Mouse (Mus musculus): ENCODE data around the gene L1cam.

The L1cam gene

DNA sequence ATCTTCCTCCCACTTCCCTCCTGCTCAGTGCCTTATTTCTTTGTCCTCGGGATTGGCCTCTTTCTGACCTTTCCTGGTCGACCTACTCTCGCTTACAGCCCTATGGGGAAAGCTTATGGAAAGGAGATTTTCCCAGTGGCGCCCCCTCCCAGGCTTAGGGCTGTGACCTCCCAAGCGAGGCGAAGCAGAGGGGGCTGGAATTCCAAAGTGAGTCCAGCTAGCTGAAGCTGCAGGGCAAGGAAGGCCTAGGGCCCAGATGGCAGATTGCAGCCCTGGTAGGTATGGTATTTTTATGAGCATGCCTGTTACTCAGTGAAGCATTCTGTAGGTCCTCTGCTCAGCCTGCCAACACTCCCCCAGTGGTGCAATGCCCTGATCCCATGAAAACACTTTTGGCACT lies 14.4 kb downstream of the L1cam start:
- in situ Hi-C loops (cut with MboI; ENCODE audit: low pct_unique_long_range_greater_than_20kb in 1 of 2, low sequenced_read_pairs in 2 of 2, unreplicated experiment in 1 of 2), result no loop called here

- in situ Hi-C loops (cut with MboI; ENCODE audit: low pct_unique_long_range_greater_than_20kb in 1 of 2, low sequenced_read_pairs in 2 of 2, unreplicated experiment in 1 of 2), result no loop called here
Measured at GRCm38 (mm10) chrX:73881036-73881427, 14.9 kb downstream of the L1cam start.

DNA sequence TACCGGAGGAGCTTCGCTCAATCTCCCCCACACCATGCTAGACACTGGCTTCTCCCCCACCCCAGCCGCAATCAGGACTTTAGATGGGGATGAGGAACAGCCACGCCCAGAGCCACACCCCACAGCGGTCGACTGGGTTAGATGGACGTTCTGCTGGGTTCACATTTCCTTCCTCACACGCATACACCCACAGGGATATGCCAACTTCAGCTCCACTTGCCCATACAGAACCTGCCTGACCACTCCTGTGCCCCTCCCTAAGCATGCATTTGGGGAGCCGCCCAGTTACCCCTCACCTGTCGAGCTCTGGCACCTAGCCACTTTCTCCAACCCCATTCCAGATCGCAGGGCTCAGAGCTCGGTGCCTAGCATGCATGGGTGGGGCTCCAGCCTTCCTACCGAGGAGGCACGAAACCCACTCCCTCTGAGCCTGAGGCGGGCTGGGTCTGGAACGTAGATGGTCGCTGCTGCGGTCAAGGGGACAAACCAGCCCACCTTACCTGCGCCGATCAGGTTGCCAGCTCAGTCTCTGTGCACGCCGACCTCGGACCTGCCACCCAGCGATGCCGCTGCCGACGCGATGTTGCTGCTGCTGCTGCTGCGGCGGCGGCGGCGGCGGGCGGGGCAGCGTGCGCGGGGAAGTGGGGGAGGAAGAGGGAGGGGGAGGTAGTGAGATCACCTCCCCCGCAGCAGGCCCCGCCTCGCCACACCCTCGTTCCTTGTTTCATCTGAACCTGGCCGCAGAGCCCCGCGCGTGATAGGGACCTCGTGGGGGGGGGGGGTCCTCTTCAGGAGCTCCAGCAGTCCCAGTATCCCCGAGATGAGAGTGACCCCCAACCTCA lies 15.5 kb downstream of the L1cam start:
- in situ Hi-C loops (cut with MboI; ENCODE audit: low pct_unique_long_range_greater_than_20kb in 1 of 2, low sequenced_read_pairs in 2 of 2, unreplicated experiment in 1 of 2), result no loop called here

GRCm38 (mm10) chrX:73877014-73877413 lies 18.9 kb downstream of the L1cam start:
- in situ Hi-C loops (cut with MboI; ENCODE audit: low pct_unique_long_range_greater_than_20kb in 1 of 2, low sequenced_read_pairs in 2 of 2, unreplicated experiment in 1 of 2), result no loop called here

GRCm38 (mm10) chrX:73875881-73876280 lies 20.0 kb downstream of the L1cam start:
- in situ Hi-C loops (cut with MboI; ENCODE audit: low pct_unique_long_range_greater_than_20kb in 1 of 2, low sequenced_read_pairs in 2 of 2, unreplicated experiment in 1 of 2), result no loop called here

DNA sequence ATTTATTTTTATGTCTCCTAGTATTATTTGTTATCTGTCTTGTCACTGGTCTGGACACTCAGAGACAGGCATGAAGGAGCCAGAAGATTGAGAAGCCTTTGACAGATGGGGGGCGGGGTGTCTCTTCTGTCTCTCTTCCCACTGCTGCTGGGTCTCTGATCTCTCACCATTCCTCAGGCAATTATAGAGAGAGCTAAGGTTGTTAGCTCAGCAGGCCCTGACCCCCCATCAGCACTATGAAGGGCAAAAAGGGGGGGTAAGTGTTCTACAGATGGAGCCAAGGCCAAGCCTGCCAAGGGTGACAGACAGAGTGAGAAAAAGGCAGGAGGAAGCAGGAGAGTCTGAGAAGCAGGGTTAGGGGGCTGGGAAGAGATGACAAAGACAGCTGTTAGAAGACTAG lies 23.9 kb downstream of the L1cam start:
- in situ Hi-C loops (cut with MboI; ENCODE audit: low pct_unique_long_range_greater_than_20kb in 1 of 2, low sequenced_read_pairs in 2 of 2, unreplicated experiment in 1 of 2), result no loop called here

GRCm38 (mm10) chrX:73871474-73871873 lies 24.4 kb downstream of the L1cam start:
- in situ Hi-C loops (cut with MboI; ENCODE audit: low pct_unique_long_range_greater_than_20kb in 1 of 2, low sequenced_read_pairs in 2 of 2, unreplicated experiment in 1 of 2), result no loop called here

GRCm38 (mm10) chrX:73869334-73869733 lies 26.6 kb downstream of the L1cam start:
- in situ Hi-C loops (cut with MboI; ENCODE audit: low pct_unique_long_range_greater_than_20kb in 1 of 2, low sequenced_read_pairs in 2 of 2, unreplicated experiment in 1 of 2), result no loop called here

DNA sequence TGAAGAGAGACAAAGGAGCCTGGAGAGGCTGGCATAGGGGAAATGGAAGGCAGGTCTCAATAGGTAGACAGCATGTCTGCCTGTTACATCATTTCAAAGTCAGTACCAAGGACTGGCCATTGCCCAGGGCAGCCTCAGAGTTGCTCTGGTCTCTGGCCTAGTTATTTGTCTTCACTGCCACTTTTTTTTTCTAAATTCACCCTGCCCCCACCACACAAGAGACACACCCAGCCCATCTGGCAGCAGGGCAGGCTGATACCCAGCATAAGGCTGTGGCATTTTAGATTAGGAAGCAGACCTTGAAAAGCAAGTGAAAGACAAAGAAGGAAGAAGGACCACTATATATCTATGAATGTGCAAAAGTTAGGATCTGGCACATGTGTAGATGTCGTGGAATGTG lies 28.1 kb downstream of the L1cam start:
- in situ Hi-C loops (cut with MboI; ENCODE audit: low pct_unique_long_range_greater_than_20kb in 1 of 2, low sequenced_read_pairs in 2 of 2, unreplicated experiment in 1 of 2), result no loop called here

DNA sequence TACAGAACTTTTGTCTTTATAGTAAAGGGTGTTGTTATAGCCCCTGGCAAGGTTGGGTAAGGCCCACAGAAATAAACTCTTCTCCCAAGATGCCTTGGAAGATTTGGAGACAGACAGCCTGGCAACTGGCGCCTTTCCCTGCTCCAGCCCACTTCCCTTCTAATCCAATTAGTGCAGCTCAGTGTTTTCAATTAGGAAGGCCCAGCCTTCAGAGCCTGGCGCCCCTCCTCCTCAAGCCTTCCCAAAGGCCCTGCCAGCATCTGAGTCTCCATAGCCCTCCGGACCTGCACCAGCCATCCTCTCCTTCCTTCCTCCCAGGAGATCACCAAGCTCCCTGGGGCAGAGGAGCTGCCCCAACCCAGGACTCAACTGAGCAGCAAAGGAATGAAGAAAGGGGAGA lies 28.6 kb downstream of the L1cam start:
- in situ Hi-C loops (cut with MboI; ENCODE audit: low pct_unique_long_range_greater_than_20kb in 1 of 2, low sequenced_read_pairs in 2 of 2, unreplicated experiment in 1 of 2), result no loop called here

DNA sequence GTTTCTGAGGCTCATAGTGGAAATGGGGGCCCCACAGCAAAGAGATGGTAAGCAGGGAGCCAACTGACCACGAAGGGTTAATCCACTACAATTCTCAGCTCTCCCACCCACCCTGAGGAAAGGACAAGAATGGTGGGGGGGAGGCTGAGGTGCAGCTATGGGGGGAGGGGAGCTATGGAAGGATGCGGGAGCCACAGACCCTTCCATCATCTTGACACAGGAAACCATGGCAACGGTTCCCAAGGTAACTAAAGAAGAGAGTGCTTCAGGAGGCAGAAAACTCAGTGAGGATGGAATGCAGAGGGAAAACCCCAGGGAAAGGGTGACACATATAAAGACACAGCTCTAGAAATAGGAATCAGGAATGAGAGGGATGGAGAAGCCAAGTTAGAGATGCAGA lies 31.2 kb downstream of the L1cam start:
- in situ Hi-C loops (cut with MboI; ENCODE audit: low pct_unique_long_range_greater_than_20kb in 1 of 2, low sequenced_read_pairs in 2 of 2, unreplicated experiment in 1 of 2), result no loop called here

GRCm38 (mm10) chrX:73855087-73855408 lies 40.9 kb downstream of the L1cam start:
- in situ Hi-C loops (cut with MboI; ENCODE audit: low pct_unique_long_range_greater_than_20kb in 1 of 2, low sequenced_read_pairs in 2 of 2, unreplicated experiment in 1 of 2), result no loop called here

DNA sequence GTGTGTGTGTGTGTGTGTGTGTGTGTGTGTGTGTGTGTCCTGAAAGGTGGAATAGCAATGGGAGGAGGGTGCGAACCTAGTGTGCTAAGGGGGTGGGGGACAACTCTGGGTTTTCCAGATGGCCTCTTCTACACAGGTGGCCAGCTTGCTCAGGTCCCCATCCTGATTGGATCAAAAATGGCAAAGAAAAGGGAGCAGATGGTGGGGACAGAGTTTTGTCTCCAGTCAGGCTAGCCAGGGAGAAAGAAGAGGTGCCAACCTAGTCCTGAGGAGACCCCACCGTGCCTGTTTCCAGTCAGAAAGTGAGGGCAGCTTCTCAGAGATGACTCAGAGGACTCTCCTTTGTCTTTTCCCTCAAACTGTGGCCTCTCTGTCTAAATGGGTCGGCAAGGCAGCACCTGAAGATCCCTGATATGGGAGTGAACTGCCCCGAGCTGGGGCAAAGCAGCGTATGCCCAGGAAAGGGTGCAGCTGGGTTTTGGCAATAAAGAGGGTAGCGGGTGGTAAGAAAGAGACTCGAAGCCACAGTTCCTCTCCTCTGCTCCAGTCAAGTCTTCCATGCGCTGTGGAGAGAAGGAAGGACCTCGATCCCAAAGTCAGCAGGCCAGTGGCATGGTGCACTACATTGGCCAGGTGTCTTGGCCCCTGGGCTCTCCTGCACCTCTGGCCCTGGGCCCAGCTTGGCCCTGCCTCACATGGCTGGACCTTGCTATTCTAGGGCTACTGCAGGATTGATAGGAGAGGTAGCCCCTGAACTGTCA lies 41.4 kb downstream of the L1cam start:
- in situ Hi-C loops (cut with MboI; ENCODE audit: low pct_unique_long_range_greater_than_20kb in 1 of 2, low sequenced_read_pairs in 2 of 2, unreplicated experiment in 1 of 2), result no loop called here

DNA sequence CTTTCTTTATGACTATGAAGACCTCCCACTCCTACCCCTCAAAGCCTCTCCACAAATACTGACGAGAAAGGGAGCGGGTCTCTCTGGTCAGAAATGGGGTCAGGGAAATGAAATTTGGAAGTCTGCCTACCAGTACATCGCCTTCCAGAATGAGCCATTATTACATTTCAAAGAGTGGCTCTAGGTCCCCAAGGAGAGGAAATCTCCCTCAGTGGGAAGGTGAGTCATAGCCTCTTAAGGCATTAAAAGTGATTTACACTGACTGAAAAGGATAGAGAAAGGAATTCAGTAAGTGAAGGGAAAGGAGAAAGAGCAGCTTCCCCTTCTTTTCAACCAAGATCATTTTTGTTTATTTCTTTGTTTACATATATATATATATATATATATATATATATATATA lies 59.2 kb downstream of the L1cam start:
- in situ Hi-C loops (cut with MboI; ENCODE audit: low pct_unique_long_range_greater_than_20kb in 1 of 2, low sequenced_read_pairs in 2 of 2, unreplicated experiment in 1 of 2), result no loop called here

- in situ Hi-C loops (cut with MboI; ENCODE audit: low pct_unique_long_range_greater_than_20kb in 1 of 2, low sequenced_read_pairs in 2 of 2, unreplicated experiment in 1 of 2), result no loop called here
Measured at GRCm38 (mm10) chrX:73835731-73836130, 60.2 kb downstream of the L1cam start.

- in situ Hi-C loops (cut with MboI; ENCODE audit: low pct_unique_long_range_greater_than_20kb in 1 of 2, low sequenced_read_pairs in 2 of 2, unreplicated experiment in 1 of 2), result no loop called here
Measured at GRCm38 (mm10) chrX:73824185-73825151, 71.4 kb downstream of the L1cam start, which contains the start of gene Pdzd4. Gene Pdzd4, minus strand, starts transcription at chrX:73824969.

DNA sequence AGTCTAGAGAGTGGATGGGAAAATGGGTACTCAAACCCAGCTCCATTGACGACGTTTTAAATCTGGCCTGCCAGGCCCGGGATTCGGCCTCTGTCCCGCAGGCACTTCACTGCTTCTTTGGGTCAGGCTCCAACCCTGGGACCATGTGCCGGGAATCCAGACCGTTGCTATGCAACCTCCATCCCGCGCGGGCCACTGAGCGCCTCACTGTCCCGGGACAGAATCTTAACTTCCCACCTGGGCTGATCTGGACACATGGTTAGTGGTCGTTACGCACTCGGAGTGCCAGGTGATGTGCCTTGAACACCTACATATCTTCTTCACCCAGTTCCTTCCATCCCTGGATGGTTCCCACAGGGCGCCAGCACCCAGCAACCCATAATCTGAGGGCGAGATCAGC lies 72.2 kb downstream of the L1cam start:
- in situ Hi-C loops (cut with MboI; ENCODE audit: low pct_unique_long_range_greater_than_20kb in 1 of 2, low sequenced_read_pairs in 2 of 2, unreplicated experiment in 1 of 2), result no loop called here

- in situ Hi-C loops (cut with MboI; ENCODE audit: low pct_unique_long_range_greater_than_20kb in 1 of 2, low sequenced_read_pairs in 2 of 2, unreplicated experiment in 1 of 2), result no loop called here
Measured at GRCm38 (mm10) chrX:73816596-73817314, 79.2 kb downstream of the L1cam start.
